Mouse (Mus musculus) mouse embryonic stem cell (cell line): ENCODE data around the gene Ptgis.

ENCODE experiments used
- in situ Hi-C, 2 experiments: fragments of 300-500 bp; cut with MboI; formaldehyde crosslinking; loops; 1 replicate in 1 of 2; 3 replicates in 1 of 2; pipeline ENCODE4 v1.14.3; 2019 to 2020; ENCODE audit warnings: low sequenced_read_pairs in 2 of 2, low pct_unique_long_range_greater_than_20kb in 1 of 2, mixed read lengths in 1 of 2; ENCODE audit not compliant: unreplicated experiment in 1 of 2

Ptgis gene

DNA sequence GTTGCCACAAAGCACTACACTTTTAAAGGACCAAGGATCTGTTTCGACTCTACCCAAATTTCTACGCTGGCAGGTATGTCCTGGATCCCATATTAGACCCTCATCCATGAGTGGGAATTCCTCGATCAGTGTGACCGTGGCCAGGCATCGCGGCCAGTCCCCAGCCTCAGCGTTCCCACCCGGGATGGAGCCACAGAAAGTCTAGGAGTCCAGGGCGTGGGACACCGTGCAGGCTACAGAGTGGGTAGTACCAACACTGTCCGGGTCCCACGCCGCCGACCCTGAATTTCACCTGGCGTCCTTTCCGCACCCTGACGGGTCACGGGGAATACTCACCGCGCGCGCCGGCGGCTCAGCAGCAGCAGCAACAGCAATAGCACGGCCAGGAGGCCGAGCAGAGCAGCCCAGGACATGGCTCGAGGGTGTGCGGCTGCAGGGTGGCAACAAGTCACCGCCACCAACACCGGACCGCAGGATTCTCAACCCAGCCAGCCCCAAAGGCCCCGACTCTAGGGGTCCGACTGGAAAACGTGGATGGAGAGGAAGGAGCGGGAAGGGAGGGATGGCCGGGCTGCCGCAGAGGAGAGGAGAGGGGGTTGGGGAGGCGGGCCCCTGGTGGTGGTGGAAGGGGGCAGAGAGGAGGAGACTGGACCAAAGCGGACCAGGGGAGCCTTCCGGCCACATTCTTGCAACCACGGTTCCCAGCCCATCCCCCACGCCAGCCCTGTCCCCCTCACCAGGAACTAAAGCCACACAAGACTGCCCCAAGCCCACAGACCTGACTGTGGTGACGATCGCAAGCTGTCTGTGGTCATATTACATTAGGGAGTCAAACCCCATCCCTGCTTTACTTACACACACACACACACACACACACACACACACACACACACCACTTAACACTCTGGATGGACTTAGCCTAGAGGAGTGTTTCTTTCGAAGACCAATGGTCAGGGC lies at the start of gene Ptgis:
Gene Ptgis, minus strand, starts transcription at position 597 of the 957 bp plus-strand sequence.
- in situ Hi-C loops: no loop called here

- in situ Hi-C loops: no loop called here
These were observed 41.1 kb upstream of the Ptgis start for GRCm38 (mm10) chr2:167281461-167281860.

- in situ Hi-C loops: no loop called here
These were observed 40.5 kb upstream of the Ptgis start for GRCm38 (mm10) chr2:167280986-167281310.

DNA sequence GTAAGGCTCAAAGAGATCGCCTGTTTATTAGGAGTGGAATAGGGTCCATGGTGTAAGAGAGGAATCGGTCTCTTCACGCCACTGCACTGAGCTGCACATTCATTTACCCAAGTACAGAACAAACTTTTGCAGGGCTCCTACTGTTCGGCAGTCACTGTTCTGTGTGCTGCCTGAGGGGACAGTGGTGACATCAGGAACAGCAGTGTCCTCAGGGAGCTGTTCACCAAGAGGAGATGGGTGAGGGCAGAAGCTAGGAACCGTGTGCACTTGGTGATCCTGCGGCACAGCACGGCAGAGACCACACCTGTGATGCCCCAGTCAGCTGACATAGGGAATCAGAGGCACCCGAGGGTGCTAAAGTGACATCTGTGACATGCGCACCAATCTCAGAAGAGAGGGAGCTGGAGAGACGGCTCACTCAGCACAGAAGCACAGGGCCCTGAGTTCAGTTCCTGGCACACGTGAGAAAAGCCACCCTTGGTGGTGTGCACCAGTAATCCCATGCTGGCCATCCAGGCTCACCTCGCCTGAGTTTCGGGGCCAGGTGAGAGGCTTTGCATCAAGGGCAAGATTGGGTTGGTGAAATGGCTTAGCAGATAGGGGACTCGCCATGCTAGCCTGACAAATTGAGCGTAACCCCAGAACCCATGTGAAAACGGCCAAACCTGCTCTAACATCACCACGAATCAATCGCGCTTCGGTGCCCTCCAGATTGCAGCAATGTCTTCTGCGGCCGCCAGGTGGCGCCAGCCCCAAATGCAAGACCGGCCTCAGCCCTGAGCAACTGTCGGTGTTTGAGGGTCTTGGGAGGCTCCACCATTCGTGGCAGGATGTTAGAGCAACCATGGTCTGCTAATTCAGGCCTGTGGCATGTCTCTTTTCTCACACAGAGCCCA lies 39.9 kb upstream of the Ptgis start:
- in situ Hi-C loops: no loop called here

DNA sequence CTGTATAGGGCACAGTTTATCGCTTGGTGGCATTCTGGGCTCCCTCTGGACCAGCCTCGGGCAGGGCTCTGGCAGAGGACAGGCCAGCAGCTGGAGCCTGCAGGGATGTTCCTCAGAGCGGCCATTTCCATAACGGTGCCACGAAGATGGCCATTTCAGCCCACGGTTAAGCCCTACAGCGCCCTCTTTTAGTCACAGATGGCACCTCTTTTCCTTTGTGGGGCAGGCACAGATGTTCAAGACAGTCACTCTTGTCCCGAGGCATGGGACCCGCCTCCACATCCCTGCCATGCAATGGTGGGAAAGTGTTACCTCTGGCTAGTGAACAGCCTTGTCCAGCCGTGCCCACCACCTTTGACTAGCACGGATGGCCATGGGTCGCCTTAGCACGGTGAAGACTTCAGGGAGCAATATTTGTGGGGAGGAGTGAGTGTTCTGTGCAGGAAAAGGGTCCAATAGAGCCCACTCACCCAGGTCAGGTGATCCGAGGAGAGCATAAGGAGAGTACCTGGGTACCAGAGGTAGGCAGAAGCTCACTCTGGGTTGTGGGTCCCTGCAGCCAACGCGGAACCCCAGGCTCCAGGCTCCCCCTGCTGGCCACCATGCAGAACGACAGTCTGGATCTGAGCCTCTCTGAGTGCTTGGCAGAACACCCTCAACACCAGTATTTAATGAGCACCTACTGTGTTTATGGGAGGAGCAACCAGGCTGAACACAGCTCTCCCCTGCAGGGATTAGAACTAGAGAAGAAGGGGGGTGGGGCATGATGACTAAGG lies 38.5 kb upstream of the Ptgis start:
- in situ Hi-C loops: loop anchor here (5.0 kb wide), 1 partner anchor 57 kb away; no protein-coding TSS in a partner anchor

- in situ Hi-C loops: loop anchor here (5.0 kb wide), 1 partner anchor 56 kb away; no protein-coding TSS in a partner anchor
These were observed 37.6 kb upstream of the Ptgis start for GRCm38 (mm10) chr2:167278011-167278410.

- in situ Hi-C loops: loop anchor here (5.0 kb wide), 1 partner anchor 55 kb away; no protein-coding TSS in a partner anchor
These were observed 36.6 kb upstream of the Ptgis start for GRCm38 (mm10) chr2:167277026-167277425.

DNA sequence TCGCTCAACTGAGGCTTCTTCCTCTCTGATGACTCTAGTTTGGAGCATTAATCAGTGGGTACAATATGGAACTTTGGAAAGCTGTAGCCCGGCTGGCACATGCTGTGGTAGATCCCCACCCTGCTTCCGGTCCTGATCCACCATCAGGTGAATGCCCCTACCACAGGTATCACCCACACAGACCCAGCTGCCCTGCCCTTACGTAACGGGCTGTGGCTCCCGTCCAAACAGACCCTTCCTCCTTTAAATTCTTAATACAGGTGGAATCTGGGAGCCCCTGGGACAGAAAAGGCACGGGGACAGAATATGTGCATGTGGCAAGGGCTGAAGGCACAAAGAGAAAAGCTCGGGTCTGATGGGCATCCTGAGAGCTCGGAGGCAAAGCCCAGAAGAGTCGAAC lies 35.5 kb upstream of the Ptgis start:
- in situ Hi-C loops: loop anchor here (5.0 kb wide), 1 partner anchor 54 kb away; no protein-coding TSS in a partner anchor

- in situ Hi-C loops: loop anchor here (5.0 kb wide), 1 partner anchor 53 kb away; no protein-coding TSS in a partner anchor
These were observed 34.5 kb upstream of the Ptgis start for GRCm38 (mm10) chr2:167274713-167275465.

DNA sequence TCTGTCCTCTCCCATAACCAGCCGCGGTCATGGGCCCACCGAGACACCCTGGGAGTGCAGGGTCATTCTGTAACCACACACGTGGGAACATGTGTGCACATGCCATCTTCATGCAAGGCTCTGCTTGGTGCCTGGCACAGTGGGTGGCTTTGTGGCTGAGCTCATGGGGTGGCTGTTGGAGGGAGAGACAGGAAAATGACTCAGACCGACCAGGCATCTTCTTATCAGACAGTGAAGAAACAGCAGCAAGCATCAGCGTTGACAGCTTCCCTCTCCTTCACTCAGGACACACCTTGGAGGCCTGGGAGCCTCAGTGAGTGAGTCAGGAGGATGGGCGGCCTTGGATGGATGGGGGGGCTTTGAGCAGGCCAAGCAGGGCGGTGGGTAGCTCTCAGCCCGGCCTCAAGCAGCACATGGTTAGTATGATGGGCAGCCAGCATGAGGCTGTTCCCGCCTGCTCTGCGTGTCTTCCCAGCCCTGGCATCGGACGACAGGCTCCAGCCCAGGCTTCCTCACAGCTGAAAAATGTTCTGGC lies 32.9 kb upstream of the Ptgis start:
- in situ Hi-C loops: no loop called here

- in situ Hi-C loops: no loop called here
These were observed 32.3 kb upstream of the Ptgis start for GRCm38 (mm10) chr2:167272706-167273105.

DNA sequence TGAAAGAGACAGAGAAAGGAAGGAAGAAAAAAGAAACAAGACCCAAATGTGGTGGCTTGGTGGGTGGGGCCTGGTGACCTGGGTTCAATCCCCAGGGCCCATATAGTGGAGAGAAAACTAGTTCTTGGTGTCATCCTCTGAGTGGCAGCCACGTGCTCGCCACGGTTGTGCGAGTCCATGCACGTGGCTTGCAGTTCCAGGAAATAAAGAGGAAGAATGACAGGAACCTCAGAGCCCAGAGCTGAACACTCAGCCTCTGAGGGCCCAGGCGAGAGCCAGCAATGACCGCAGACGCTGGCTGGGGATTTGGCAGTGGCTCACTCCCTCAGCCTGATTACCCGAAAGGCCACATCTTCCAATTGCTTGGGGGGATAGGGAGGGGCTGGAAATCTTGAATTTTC lies 30.7 kb upstream of the Ptgis start:
- in situ Hi-C loops: no loop called here

DNA sequence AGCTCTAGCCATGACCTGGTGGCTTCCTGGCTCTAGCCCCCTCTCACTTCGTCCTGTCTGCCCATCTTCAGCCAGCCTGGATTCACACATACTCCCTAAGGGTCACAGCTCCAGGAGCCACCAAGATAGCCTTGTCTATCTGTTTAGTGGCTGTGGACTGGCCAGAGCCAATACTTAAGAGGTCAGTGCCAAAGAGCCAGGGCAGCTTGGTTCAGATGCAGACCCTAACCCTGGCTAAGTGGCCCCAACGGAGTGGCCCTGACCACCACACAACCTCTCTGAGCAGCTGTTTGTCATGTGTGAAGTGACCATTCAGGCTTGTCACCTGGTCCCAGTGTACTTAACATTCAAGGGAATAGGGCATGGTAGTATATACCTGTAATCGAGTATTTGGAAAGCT lies 30.1 kb upstream of the Ptgis start:
- in situ Hi-C loops: no loop called here

GRCm38 (mm10) chr2:167268721-167269120 lies 28.3 kb upstream of the Ptgis start:
- in situ Hi-C loops: no loop called here

DNA sequence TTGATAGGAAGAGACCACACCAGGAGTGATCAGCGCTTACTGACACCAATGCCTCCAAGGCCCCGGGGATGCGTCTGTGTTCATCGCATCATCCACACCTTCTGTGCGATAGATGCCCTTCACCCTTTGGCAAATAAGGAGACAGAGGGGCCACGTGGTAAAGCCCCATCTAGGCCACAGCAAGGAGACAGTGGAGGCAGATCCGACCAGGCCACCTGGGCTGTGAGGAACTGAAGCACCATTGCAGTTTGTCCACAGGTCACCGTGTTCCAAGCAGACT lies 27.9 kb upstream of the Ptgis start:
- in situ Hi-C loops: no loop called here

GRCm38 (mm10) chr2:167267531-167268410 lies 27.4 kb upstream of the Ptgis start:
- in situ Hi-C loops: no loop called here

DNA sequence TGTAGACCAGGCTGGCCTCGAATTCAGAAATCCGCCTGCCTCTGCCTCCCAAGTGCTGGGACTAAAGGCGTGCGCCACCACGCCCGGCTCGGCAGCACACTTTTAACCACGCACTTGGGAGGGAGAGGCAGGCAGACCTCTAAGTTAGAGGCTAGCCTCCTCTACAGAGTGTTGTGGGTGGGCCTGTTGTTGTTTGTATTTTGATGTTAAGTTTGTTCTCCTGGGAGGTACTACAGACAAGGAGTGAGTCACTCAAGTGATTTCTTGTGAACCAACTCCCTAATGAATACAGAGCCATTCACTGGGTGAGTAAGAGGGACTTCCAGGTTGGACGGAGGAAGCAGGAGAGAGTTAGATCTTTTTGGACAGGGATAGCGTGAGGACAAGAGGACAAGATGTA lies 25.8 kb upstream of the Ptgis start:
- in situ Hi-C loops: no loop called here
